Mouse (Mus musculus) C2C12 (cell line): ENCODE data around the gene Chd1. TPM values are rescaled to one million over a fixed set of nuclear protein-coding genes. Genes with fewer than 3 reads are reported as not detected.
"Not testable (repeated sequence)": the region's sequence is repeated elsewhere in the genome, so short reads cannot be mapped to it uniquely, and the experiment has no call there.

Source experiments
- H3K27me3 ChIP-seq: one replicate; pipeline ENCODE4 v1.6.1; 2011; ENCODE audit not compliant: control insufficient read depth, insufficient read depth, insufficient read length
- H3K36me3 ChIP-seq: one replicate; pipeline ENCODE4 v1.6.1; 2011; ENCODE audit not compliant: control insufficient read depth, insufficient read depth
- H3K4me3 ChIP-seq: one replicate; pipeline ENCODE4 v1.5.1; 2011; ENCODE audit warnings: mild to moderate bottlenecking, control low read depth; ENCODE audit not compliant: poor library complexity, insufficient read depth, severe bottlenecking
- H3K79me2 ChIP-seq: one replicate; pipeline ENCODE4 v1.6.1; 2011; ENCODE audit not compliant: control insufficient read depth, insufficient read depth
- H3K79me3 ChIP-seq: one replicate; pipeline ENCODE4 v1.6.1; 2011; ENCODE audit warnings: low read depth, control low read depth
- H3ac ChIP-seq: one replicate; pipeline ENCODE3; 2011; ENCODE audit warnings: low read depth; ENCODE audit not compliant: control insufficient read depth, insufficient read length
- CEBPB ChIP-seq: IDR thresholded peaks from one replicate; pipeline ENCODE4 v1.6.1; 2011; ENCODE audit warnings: low read depth, mild to moderate bottlenecking, control low read depth, moderate library complexity
- CTCF ChIP-seq: IDR thresholded peaks from one replicate; pipeline ENCODE4 v1.5.1; 2011; ENCODE audit not compliant: control insufficient read depth, insufficient read depth, insufficient read length
- FOSL1 ChIP-seq: IDR thresholded peaks from one replicate; pipeline ENCODE4 v1.8.0; 2011; ENCODE audit warnings: mild to moderate bottlenecking, low read length; ENCODE audit not compliant: poor library complexity, insufficient read depth, severe bottlenecking
- MAX ChIP-seq: IDR thresholded peaks from one replicate; pipeline ENCODE4 v1.6.1; 2011; ENCODE audit warnings: mild to moderate bottlenecking, control low read depth
- MYOD1 ChIP-seq: IDR thresholded peaks from one replicate; pipeline ENCODE4 v1.6.1; 2011; ENCODE audit warnings: low read depth; ENCODE audit not compliant: control insufficient read depth, insufficient read length
- MYOG ChIP-seq: IDR thresholded peaks from one replicate; pipeline ENCODE4 v1.6.1; 2011; ENCODE audit not compliant: control insufficient read depth, insufficient read length; ENCODE audit errors: extremely low read depth
- USF1 ChIP-seq: IDR thresholded peaks from one replicate; pipeline ENCODE4 v1.6.1; 2011; ENCODE audit warnings: low read depth, mild to moderate bottlenecking, control low read depth, moderate library complexity
- polyA plus RNA-seq: library from polyadenylated mRNA; unstranded; fragments of >200 nt; fragmentation: generic; extraction: Trizol; gene quantifications from one replicate; pipeline ENCODE4 v1.2.1, GENCODE M21; 2012; ENCODE audit warnings: missing spikeins

Chd1 gene
- polyA plus RNA-seq, 1 experiment = 6.9 TPM

DNA sequence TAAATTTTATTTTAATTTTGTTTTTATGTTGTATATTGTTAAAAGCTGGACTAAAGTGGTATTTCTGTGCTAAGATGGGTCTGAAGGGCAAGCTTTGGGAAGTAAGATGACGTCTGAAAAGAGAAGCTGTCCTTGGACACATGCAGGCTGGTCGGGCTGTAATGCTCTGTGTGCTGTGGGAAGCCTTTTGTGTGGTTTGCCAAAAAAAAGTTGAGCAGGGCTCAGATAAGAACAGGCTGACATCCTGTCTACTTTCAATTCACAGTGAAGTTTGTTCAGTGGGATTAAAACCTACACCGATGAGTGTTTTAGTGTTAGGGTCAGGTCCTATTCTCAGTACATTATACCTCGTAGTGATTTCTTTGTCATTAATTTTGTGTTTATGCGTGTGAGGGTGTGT, 38.6 kb downstream of the Chd1 start:
- Histone ChIP-seq H3K27me3 (no peaks in the 10 kb centered on the region), H3K4me3 (no peak overlapping the region), H3K79me2 (peaks cover 33% of the 10 kb centered on the region), H3K36me3 (peaks cover 77% of the 10 kb centered on the region), H3K79me3 (peaks cover 10% of the 10 kb centered on the region), H3ac (no peak overlapping the region)
- TF ChIP-seq MYOD1 (no peak), CTCF (no peak)

DNA sequence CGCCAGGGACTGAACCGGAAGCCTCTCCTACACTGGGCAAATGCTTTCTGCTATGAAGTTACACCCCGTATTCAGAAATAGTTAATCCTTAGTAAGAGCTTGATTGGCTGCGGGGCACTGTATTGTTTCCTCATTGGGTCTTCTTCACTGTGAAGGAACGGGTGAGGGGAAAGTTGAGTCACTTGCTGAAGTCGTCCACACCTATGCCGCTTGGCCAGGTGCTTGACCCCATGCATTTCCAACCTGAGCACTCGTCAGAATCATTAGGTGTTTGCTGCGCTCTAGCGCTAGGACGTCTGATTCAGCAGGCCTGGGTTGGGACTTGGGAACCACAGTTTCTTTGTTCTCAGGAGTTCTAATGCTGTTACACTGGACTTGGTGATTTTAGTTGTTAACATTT, 41.9 kb downstream of the Chd1 start:
- peaks cover 33% of the 10 kb centered on the region for H3K79me2 ChIP-seq
- no peak overlapping the region for H3ac ChIP-seq
- H3K36me3 ChIP-seq = peaks cover 78% of the 10 kb centered on the region
- TF ChIP-seq MAX (no peak), CEBPB (no peak), USF1 (no peak), FOSL1 (no peak), CTCF (no peak)
- H3K27me3 ChIP-seq = no peaks in the 10 kb centered on the region
- peaks cover 8% of the 10 kb centered on the region for H3K79me3 ChIP-seq
- no peak overlapping the region for H3K4me3 ChIP-seq

DNA sequence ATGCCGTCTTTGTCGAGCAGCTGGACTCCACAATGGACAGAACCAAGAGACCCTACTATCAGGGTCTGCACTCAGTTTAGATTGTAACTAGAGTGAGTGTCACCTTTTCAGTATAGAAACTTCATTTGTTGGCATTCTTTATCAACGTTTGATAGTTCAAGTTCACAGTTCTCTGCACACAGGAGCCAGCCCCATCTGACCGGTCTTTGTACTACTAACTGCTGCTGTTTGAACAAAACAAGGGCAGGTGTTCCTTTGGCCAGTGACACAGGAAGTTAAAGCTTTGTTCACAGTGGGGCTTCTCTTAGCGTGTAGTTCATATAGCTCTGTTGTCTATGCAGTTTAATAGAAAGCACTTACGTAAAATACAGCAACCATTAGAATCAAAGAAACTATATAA, 43.3 kb downstream of the Chd1 start:
- Histone ChIP-seq H3K4me3 (no peak overlapping the region), H3K27me3 (no peaks in the 10 kb centered on the region), H3K79me3 (peaks cover 4% of the 10 kb centered on the region), H3K36me3 (peaks cover 82% of the 10 kb centered on the region), H3K79me2 (peaks cover 26% of the 10 kb centered on the region), H3ac (no peak overlapping the region)
- TF ChIP-seq MYOD1 (no peak), MYOG (no peak), CEBPB (no peak), USF1 (no peak), MAX (no peak), CTCF (no peak), FOSL1 (no peak)

DNA sequence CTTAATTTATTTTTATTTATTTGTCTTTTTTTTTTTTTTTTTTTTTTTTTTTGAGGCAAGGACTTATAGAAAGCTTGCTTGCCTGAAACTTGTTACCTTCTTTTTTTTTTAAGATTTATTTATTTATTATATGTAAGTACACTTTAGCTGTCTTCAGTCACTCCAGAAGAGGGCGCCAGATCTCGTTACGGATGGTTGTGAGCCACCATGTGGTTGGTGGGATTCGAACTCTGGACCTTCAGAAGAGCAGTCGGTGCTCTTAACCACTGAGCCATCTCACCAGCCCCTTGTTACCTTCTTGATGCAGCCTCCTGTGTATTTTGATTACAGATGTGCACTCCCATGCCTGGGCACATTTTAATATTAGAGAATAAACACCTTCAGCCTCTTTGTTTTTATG, 46.5 kb downstream of the Chd1 start:
- not testable (repeated sequence) for H3K79me3 ChIP-seq, H3K27me3 ChIP-seq
- H3K36me3 ChIP-seq = peaks cover 83% of the 10 kb centered on the region

DNA sequence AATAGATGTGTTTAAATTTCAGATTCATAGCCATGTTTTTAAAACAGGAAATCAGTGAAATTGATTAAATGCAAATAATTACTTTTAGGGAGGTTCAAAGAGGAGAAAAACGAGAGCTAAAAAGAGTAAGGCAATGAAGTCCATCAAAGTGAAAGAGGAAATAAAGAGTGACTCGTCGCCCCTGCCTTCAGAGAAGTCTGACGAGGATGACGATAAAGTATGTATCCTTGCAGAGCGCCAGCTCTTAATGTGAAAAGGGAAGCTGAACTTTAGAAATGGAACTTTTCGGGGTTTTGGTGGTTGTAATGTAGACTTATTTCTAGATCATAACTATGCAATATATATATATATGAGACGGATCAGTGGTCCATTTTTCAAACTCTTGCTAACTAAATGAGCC, 56.4 kb downstream of the Chd1 start:
- Histone ChIP-seq H3K36me3 (peaks cover 89% of the 10 kb centered on the region), H3K79me2 (no peaks in the 10 kb centered on the region), H3ac (no peak overlapping the region), H3K79me3 (no peaks in the 10 kb centered on the region), H3K4me3 (no peak overlapping the region), H3K27me3 (no peaks in the 10 kb centered on the region)
- TF ChIP-seq CEBPB (no peak), CTCF (no peak)

More for the DNA sequence above, 46.5 kb downstream of the Chd1 start:
- H3K4me3 ChIP-seq, H3K79me2 ChIP-seq, H3ac ChIP-seq: not testable (repeated sequence)

DNA sequence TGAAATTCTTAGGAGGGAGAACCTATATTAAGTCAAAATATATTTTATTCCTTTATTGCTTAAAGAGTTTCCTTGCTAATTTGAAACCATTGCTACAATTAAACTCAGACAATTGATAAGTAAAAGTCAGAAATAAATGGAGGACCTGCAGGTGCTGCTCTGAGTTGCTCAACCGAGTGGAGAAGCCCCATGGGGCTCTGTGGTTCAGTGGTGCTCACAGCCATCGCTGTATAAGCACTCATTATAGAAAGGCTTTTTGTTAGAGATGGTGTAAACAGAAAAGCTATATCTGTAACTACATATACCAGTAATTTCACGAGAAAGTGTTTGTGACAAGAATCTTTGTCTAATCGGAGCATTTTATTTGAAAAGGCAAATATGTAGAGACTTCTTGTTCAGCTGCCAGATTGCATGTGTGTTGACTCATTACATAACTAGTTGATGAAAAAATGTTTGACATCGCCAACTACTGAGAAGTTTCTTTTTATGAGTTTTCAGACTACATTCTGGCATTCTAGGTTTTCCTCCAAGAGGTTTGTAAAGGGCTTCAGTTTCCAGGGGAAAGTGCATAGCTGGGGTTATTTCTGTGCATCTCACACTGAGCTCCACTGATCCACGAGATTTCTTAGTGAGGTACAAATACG, 64.4 kb downstream of the Chd1 start:
- H3ac ChIP-seq = no peak overlapping the region
- no peak overlapping the region for H3K4me3 ChIP-seq
- no peaks in the 10 kb centered on the region for H3K27me3 ChIP-seq
- TF ChIP-seq USF1 (no peak), MAX (no peak), CTCF (no peak), MYOG (no peak), MYOD1 (no peak), FOSL1 (no peak), CEBPB (no peak)
- peaks cover 76% of the 10 kb centered on the region for H3K36me3 ChIP-seq
- no peaks in the 10 kb centered on the region for H3K79me2 ChIP-seq
- no peaks in the 10 kb centered on the region for H3K79me3 ChIP-seq

DNA sequence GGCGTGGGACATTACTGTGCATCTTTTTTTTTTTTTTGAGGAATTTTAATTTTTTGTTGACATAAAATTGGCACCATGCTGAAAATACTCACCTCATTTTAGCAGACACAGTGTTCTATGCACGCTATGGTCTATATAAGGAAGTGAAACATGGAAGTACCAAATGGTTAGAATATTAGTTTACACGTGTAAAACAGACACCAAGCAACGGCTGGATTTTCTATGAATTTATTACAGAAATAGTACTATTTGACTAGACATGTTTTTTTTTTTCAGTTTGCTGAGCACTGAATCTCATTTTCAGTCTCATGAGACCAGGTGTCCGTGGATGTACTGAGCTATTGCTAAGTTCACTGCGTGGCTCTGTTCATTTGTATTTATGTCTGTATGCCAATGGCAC, 69.2 kb downstream of the Chd1 start:
- no peak overlapping the region for H3K4me3 ChIP-seq
- no peaks in the 10 kb centered on the region for H3K79me3 ChIP-seq
- TF ChIP-seq MAX = no peak
- no peak for TF ChIP-seq MYOD1
- TF ChIP-seq FOSL1 = no peak
- no peak for TF ChIP-seq USF1
- TF ChIP-seq CEBPB = no peak
- no peak for TF ChIP-seq MYOG
- TF ChIP-seq CTCF = no peak
- peaks cover 31% of the 10 kb centered on the region for H3K36me3 ChIP-seq
- H3K27me3 ChIP-seq = no peaks in the 10 kb centered on the region
- no peak overlapping the region for H3ac ChIP-seq
- H3K79me2 ChIP-seq = no peaks in the 10 kb centered on the region
